Mouse (Mus musculus) cerebral cortex, adult 2 months (tissue): ENCODE measurements around the gene Grip2.

Source experiments
- WGBS: fragments of 180-500 bp; shearing (Covaris S2); methylation state at CpG from one replicate; pipeline ENCODE4 v1.1.7; 2018; 5-methylcytosine and 5-hydroxymethylcytosine counted together

The Grip2 gene

DNA sequence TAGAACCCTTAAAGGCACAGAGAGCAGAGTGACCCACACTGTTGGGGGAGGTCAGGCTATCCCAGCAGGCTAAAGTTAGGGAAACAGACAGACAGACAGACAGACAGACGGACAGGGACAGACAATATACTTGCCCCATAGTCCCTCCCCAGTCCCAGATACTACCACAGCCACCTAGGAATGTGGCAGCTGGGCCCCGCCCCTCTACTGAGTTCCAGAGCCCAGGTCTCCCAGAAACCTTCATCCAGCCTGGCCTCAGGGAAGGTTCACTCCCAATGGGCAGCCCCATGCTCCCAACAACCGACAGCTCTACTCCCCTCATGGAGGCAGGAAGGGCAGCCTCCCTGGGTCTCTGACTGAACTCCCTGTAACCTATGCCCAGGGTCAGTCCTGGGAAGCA is 31.4 kb downstream of the Grip2 start:
- WGBS, result 72% methylated on average over 3 of the region's 3 CpGs

DNA sequence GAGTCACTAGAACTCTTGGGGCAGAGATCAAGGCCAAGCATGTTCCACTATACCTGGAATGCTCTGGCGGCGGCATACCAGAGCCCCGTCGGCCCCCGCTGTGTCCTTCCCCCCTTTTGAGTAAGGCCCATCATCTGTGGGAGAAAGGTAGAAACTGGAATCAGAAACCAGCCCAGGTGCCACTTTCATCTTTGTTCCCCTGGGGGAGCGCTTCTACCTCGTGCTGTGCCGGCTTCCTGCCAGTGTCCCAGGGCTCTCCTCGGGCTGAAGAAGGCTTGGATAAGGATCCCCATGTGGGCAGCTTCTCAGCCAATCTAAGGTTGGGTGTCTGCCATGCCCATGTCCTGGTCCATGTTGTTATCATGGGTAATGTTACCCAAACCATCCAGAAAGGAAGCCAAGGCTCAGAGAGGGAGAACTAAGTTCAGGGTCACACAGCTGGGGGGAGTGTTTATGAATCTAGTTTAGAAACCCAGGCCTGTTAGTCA is 38.7 kb downstream of the Grip2 start:
- WGBS, result 92% methylated on average over 9 of the region's 9 CpGs

DNA sequence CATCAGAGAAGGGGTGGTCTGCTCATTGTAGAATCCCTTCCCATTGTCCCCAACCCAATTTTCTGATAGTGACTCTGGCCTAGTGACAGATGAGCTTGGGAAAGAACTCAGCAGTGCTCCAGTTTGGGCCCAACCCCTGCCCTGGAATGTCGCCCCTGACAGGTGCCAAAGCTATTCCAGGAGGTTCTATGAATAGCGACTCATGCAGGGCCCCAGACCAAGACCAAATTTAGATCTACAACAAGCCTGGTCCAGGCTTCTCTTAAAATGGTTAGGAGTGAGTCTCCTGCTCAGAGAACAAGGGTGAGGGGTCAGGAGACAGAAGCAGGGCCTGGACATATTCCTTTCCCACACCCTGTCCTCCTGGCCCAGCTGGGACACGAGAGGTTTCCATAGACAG is 42.0 kb downstream of the Grip2 start:
- 70% methylated on average over 3 of the region's 3 CpGs for WGBS

DNA sequence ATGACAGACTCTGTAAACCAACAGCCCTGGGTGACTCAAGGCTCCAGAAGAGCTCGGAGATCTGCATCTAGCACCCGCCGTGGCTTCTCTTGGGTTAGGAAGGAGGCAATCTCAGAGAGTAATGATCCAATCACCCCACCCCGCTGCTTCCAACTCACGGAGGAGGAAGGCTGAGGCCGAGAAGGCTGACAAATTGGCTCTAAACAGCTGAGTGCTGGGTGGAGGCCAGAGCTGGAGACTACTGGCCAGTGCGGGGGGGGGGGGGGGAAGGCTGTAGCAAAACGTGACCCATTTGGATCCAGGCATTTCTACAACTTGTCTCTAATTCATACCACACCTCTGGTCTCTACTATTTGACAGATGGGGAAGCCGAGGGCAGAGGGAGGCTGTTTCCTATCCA is 47.8 kb downstream of the Grip2 start:
- WGBS, result 67% methylated on average over 9 of the region's 9 CpGs

DNA sequence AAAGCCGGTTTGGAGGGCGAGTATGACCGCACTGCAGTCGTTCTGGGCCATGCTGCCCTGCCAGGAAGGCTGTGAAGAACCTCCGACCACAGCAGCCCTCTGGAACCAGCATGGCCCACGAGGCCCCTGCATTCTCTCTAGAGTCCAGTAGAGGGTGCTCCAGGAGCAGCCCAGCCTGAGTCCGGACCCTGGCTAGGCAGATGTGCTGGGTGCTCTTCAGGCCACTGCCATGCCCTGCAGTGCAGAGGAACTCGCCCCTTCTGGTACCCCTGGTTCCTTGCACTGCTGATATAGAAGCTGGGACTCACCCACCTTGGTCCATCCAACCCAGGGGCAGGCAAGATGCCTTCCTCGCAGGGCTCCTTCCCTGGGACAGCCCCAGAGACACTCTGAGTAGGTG is 50.5 kb downstream of the Grip2 start:
- WGBS, result 22% methylated on average over 9 of the region's 9 CpGs

DNA sequence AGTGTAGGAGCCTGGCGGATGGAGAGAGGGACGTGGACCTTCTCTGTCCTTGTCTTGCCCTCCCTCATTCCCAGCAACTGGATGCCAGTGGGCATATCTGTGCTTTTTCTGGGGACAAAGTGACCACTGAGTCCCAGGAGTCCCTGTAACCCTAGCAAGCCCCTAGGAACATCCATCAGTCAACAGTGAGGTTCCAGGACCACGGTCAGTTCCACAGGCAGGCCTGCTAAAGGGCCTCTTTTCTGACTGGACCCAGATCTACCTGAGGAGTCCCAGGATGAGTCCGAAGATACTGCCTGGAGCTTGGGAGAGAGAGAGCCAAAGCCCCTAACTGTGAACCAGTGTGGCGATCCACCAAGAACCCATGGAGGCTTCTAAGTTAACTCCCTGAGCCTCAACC is 53.1 kb downstream of the Grip2 start:
- 74% methylated on average over 5 of the region's 5 CpGs for WGBS

DNA sequence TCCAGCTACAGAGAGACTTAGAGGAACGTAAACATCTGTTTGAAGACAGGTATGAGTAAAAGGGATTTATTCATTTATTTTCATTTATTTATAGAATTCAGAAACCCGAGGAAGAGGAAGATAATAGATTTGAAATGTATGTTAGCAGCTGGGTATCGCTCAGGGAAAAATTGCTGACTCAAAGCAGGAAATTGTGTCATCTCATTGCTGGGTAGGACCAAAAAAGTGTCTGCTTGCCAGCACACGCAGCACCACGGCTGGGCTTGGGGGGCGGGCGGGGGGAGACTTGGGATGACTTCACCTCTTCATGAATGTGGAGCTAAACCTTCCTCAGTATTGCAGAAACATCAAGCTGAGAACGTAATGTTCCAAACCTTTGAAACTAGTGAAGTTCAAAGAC is 59.5 kb downstream of the Grip2 start:
- WGBS, result 66% methylated on average over 8 of the region's 8 CpGs

DNA sequence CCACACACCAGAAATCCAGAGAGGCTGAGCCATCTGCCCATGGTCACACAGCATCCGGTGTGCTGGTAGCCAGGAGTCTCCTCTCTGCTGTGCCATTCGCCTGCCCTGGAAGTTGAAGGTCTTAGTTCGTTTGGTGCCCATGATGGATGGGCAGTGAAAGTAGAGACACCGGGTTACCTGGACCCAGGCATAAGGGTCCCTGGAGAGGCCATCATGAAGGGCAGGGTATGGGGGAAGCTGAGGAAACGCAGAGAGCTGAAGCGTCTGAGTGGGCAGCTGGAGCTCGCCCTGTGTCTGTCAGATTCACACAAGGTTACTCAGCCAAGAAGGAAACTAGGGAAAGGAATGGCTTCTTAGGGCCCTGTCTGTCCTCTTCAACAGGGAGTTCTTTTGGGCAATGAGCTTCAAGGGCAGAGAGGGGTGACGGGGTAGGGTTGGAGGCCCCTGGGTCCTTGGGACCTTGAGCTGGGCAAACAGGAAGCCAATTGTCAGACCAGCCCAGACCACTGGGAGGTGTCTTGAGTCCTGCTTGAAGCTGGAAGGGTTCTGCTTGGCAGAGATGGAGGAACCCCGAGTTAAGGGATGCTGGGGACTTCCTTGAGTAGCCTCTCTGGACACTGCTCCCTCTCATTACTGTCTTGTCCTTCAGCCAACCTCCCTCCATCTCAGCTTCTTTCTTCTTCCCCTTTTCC is 64.9 kb downstream of the Grip2 start:
- WGBS, result 69% methylated on average over 9 of the region's 9 CpGs

DNA sequence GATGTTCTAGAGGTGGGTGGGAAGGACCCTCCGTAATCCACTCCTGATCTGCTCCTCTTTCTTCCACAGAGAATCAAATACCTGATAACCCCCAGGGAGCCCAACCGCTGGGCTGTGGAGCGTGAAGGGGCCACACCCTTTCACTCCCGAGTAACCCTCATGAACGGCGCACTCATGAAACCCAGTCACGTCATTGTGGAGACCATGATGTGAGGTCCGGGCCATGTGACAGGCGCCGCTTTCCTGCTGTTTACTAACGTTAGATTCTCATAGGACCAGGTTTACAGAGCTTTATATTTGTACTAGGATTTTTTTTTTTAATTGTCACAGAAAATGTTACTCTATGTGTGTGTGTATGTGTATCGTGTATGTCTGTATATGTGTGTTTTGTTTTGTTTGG is 72.2 kb downstream of the Grip2 start:
- WGBS, result 78% methylated on average over 12 of the region's 12 CpGs

DNA sequence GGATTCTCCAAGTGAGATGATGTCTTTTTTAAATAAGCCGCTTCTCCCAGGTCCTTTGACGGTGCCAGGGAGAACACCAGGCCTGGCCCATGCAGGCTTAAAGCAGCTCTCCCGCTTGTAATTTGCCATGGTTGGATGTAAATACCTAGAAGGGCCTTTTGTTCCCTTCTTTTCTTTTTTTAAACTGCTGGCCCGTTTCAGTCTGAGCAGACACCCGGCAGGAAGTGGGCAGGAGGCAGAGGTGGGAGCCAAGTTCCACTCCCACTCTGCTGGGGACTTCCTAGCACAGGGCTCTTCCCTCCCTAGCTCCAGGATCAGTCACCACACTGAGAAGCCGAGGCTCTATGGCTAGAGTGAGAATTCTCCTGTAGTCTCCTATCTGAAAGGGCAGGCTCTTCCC is 73.0 kb downstream of the Grip2 start:
- 9% methylated on average over 6 of the region's 6 CpGs for WGBS

DNA sequence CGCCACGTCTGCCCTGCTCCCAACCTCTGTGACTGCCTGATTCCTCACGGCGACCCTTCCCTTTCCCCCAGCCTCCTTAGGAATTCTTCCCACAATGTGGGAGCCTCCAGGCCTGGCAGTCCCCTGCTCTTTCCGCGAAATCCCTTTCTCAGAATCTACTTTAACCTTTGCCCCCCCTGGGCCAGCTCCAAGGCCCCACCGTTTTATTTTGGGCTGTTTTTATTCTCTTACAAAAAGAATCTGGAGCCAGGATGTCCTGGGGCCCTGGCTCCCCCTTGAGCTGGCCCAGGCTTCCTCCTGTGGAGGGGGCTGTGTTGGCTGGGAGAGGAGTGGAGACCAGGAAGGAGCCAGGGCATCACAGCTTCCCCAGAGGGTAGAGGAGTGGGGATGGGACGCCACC is 74.2 kb downstream of the Grip2 start:
- WGBS, result 46% methylated on average over 8 of the region's 8 CpGs

DNA sequence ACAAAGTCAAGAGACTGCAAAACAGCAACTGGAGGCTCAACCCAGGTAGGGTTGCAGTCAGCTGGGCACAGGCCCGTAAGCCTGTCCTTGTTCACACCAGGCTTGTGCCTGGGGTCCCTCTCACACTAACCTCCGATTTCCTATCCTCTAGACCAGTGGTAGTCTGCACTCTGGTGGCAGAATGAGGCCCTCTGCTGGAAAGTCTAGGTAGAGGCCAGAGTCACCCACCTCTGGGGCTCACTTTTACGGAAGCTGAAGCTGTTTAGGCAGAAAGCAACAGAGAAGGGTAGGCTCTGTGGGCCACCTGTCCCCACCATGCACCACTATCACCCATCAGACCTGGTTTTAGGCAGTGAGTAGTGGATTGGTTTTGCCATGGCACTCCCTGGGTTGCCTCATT is 76.1 kb downstream of the Grip2 start:
- WGBS, result 63% methylated on average over 3 of the region's 3 CpGs

DNA sequence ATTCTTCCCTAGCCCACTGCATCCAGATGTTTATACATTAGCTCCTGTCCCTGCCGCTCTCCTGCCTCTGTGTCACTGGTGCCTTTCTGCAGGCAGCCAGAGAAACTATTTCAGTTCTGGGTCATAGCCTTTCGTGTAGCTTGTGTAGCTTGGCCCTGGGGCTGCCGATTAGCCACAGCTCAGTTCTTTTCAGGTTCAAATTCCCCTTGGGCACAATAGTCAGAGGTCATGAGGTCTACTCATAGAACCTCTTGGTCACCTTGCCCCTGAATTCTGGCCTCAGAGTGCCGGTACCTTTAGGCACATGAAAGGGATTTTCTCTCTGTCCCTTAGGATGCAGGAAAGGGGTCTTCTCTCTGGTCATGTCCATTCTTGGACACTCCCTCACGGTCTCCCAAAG is 80.3 kb downstream of the Grip2 start:
- WGBS, result 88% methylated on average over 5 of the region's 5 CpGs

DNA sequence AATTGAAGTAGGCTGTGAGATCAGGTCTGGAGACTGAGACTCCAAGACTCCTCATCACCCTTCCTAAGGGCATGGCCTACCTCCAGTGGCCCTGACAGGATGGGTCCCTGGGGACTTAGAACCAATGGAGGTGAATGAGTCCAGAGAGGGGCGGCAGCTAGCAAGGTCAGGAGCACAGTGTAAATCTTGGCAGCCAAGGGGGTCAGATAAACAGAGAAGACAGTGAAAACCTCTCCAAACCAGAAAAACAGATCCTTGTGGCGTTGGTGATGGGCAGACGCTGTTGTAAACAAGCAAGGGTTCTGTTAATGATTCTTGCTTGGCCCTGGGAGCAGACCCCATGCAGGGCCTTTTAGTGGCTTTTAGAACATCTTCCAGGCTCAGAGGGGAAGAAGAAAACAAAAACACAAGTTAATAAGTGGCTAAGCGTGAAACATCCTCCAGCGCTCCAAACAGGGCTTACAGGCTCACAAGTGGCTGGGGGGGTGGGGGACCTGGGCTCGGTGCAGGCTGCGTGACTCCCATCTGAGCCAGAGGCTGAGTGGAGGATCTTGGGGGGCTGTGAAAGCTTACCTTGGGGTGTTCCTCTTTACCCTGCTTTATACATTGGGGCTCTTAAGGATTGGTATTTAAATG is 81.0 kb downstream of the Grip2 start:
- 67% methylated on average over 7 of the region's 7 CpGs for WGBS

DNA sequence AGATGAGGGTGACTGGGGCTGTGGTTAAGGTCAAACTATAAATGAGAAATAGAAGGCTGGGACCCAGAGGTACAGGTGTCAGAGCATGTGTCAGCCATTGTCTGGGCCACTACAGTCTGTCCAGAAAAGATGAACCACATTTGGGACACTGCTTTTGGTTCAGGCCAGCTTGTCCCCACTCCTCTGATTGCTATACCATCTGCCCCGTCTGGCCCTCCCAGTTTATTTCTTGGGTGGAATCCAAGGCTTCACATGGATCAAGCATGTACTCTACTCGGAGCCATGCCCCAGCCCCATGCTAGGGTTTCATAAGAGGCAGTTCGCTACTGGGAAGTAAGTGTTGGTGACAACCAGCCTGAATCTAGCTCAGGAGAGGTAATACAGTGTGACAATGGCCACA is 81.8 kb downstream of the Grip2 start:
- 60% methylated on average over 3 of the region's 3 CpGs for WGBS

DNA sequence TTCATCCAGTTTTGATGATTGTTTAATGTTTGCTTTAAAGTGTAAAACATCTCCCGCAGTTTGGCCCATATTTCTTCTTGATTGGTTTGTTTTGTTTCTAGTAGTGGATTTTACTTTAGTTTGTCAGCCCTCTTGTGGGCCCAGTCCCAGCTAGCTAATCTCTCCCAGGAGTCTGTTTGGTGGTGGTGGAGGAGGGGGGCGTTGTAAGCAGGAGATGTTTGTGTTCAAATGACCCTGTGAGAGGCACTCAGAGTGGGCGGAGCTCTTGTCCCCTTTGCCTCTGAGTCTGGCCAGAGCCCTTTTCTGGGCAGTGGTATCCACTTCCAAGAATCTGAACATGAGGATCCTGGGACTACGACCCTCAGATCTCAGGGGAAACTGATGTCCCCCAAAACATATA is 83.2 kb downstream of the Grip2 start:
- 68% methylated on average over 4 of the region's 4 CpGs for WGBS

DNA sequence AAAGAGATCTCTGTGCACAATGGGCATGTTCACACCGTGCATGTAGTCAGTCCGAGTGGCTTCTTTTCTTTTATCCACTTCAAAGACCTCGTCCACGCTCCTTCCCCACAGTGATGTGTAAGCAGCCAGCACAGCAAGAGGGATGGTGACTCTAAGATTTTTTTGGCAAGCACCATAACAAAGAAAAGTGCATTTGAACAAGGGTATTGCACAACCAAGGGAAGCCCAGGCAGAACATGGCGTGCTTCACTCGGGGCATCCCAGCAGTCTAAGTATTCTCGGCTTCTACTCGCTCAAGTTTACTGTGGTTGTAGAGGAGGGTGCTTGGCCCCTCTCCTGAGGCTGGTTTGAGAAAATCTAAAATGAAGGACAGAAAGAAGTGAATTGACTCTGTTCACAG is 84.1 kb downstream of the Grip2 start:
- WGBS, result 65% methylated on average over 8 of the region's 8 CpGs

DNA sequence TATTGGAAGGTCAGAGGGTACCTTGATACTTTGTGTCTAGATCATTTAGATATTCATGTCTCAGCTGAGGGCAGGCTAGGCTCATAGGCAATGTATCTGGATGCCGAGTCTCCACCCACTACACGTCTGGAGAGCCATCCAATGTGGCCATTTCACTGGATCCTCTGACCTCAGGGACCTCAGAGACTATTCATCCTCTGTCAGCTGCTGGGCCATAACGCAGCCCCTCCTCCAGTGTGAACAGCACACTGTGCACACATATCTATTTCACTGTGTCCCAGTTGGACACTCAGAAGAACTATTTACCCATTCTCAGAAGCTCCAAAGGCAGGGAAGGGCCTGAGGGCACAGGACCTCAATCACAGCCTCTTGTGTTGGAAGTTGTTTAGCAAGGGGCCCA is 84.6 kb downstream of the Grip2 start:
- WGBS, result 57% methylated on average over 3 of the region's 3 CpGs

DNA sequence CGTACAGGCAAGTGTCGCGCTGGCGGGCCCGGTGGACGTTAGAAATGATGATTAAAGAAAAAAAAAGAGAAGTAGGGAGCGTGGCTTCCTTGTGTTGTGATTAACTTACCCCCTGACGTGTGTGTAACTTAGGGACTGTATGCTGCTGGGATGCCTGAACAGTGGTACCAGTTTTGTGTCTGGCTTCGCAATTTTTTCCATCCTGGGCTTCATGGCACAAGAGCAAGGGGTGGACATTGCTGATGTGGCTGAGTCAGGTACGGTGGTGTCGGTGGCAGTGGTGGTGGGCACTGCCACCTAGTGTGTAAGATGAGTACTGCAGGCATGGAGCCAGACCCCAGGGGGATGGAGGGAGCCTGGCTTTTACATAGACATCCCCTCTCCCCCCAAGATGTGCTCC is 86.0 kb downstream of the Grip2 start:
- 48% methylated on average over 11 of the region's 11 CpGs for whole genome bisulfite sequencing

DNA sequence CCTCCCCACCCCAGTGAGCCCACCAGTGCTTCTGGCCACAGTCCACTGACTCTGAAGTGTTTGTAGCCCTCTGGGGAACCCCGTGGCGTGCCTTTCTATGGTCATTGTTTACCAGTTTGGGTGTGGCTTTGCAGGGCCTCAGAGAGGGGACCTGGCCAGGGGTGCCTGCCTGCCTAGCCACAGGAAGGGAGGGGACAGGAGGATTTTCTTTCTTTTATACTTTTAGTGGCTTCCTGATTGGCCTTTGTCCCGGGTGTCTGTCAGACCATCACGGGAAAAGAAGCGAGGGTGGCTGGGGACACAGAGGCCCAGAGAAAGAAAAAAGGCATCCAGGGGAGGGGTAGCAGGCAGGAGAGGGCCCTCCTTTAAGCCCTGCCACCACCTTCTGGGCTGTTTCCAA is 89.0 kb downstream of the Grip2 start:
- whole genome bisulfite sequencing, result 37% methylated on average over 5 of the region's 5 CpGs

DNA sequence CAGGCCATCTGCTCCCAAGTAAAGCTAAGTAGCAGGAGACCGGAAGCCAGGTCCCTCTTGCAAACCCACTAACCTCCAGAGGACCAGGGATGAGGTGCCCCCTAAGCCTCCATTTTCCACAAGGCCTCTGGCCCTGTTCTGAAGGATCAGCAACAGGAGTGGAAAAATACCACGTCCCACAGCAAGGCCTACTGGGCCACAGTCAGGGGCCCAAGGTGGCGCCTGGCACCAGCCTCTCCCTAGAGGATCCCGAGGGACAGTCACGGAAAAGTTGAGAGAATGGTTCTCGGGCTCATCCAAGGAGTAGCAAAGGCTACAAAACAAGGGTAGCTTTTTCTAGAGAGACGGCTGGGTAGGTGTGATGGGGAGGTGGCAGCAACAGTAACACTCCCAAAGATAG is 89.6 kb downstream of the Grip2 start:
- WGBS, result 58% methylated on average over 7 of the region's 7 CpGs

DNA sequence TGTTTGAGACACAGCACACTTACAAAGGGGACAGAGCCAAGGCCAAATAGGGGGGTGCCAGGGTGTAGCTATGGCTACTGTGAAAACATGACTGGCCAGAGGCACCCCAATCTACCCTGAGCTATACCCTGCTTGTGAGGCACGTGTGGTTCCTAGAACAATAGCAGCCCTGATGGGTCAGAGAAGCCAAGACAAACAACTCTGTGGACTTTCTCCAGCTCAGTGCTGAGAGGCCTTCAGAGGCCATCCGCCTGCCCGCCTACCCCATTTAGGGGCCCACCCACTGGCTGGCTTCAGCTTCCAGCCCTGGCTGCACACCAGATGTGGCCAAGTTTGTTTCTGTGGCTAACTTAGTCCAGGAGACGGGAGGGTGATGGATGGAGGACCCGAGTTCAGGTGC is 90.6 kb downstream of the Grip2 start:
- WGBS, result 30% methylated on average over 5 of the region's 5 CpGs

DNA sequence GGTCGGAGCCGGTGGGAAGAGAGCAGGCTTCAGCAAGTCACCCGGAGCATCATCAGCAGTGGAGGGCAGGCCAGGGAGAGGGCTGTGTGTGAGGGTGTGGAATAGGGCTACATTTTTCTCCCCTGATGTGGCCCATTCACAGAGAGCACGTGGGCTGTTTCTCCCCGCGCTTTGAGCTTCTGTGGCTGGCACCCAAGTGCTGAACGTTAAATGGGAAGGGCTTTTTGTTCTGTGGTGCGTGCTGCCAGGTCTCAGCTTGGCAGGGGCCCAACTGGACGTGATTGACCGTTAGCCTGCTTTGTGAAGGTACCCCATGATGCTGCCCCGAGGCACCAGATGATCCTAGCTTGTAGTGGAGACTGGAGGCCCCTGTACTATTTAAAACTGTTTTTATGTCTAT is 94.9 kb downstream of the Grip2 start:
- WGBS, result 18% methylated on average over 11 of the region's 11 CpGs

DNA sequence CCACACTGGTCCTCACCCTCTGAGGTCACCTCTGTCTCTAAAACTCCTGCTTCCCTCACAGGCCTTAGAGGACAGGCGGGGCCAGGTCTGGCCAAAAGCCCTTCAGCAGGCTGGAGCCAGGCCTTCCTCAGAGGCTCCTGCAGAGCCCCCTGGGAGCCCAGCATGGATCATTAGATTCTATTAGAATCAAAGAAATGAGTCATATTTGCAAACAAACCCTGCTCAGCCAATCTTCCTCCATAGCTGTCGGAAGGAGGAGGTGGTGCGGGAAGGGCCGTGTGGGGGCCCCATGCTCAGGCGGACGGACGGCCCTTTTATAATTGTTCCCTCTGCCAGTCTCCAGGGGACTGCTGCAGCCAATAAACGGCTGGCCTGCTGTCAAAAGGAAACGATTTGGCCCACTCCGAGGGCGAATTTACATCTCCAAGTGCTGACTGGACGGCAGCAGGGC is 97.3 kb downstream of the Grip2 start:
- WGBS, result 12% methylated on average over 12 of the region's 12 CpGs
